Mouse (Mus musculus): Measurements from ENCODE around the gene Klhl29. TPM values are rescaled to one million over a fixed set of nuclear protein-coding genes. Genes with fewer than 3 reads are reported as not detected.

The Klhl29 gene
- polyA plus RNA-seq, 1 experiment: 36.1 TPM

DNA sequence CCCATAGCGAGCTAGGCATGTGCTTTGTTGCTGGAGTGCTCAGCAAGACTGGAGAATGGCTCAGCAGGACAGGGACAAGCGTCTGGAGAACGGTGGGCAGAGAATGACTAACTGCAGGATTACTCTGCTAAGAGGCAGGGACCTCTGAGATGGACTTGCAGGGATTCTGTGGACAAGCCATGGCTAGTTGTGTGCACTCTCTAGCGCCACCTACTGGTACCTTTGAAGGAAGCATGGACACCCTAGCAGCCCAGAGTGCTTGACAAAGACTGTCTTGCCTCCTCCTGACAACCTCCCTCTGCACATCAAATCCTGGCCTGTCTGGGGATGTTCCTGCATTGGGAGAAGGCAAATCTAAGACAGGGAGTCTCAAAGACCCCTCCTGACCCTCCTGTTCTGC, 239.2 kb downstream of the Klhl29 start:
- TF ChIP-seq POLR2A (IDR thresholded peaks at IDR 0.05; ENCODE audit: borderline replicate concordance, extremely low read depth, insufficient read depth, insufficient read length, poor library complexity, severe bottlenecking): no peak
- peak; percentile 87 for TF ChIP-seq CTCF (IDR thresholded peaks at IDR 0.05; ENCODE audit: borderline replicate concordance, extremely low read depth, insufficient read depth, insufficient read length)
- peak; percentile 90 for DNase-seq (ENCODE audit: low read depth)

DNA sequence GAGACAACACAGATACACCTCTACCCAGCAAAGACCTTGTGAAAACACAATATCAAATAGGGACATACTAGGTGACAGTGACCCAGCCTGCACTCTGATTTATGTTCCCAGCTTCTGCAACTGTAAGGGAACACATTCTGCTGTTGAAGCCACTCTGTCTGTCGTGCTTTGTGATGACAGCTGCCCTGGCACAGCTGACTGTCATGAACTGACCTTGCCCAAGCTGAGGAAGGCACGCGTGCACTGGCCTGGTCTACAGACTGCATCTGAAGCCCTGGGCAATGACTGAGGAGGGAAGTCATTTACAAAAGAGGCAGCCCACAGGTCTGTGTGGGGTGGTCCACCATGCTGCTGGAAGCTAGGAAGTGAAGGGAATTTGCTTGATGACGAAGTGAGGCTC, 246.3 kb downstream of the Klhl29 start:
- TF ChIP-seq POLR2A (IDR thresholded peaks at IDR 0.05; ENCODE audit: borderline replicate concordance, extremely low read depth, insufficient read depth, insufficient read length, poor library complexity, severe bottlenecking): no peak
- no peak for TF ChIP-seq CTCF (IDR thresholded peaks at IDR 0.05; ENCODE audit: borderline replicate concordance, extremely low read depth, insufficient read depth, insufficient read length)
- DNase-seq (ENCODE audit: low read depth): no peak

DNA sequence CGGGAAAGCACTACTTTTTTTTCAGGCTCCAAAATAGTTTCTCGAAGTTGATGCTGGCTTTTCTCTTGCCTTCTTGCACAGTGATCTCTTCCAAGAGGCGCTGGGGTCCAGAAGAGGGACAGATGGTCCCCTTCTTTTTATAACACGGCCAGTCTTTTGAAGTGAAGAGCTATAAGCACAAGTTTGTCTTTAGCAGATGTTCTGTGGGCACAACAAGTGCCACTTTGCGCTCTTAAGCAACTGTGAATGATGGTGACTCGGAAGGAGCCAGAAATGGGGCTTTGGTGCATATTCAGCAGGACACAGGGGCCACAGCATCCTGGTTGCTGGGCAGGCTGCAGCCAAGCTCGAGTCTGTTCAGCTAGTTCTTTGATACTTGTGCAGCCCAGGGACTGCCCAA, 249.6 kb downstream of the Klhl29 start:
- no peak for DNase-seq (ENCODE audit: low read depth)
- TF ChIP-seq POLR2A (IDR thresholded peaks at IDR 0.05; ENCODE audit: borderline replicate concordance, extremely low read depth, insufficient read depth, insufficient read length, poor library complexity, severe bottlenecking) (no peak), CTCF (IDR thresholded peaks at IDR 0.05; ENCODE audit: borderline replicate concordance, extremely low read depth, insufficient read depth, insufficient read length) (no peak)

DNA sequence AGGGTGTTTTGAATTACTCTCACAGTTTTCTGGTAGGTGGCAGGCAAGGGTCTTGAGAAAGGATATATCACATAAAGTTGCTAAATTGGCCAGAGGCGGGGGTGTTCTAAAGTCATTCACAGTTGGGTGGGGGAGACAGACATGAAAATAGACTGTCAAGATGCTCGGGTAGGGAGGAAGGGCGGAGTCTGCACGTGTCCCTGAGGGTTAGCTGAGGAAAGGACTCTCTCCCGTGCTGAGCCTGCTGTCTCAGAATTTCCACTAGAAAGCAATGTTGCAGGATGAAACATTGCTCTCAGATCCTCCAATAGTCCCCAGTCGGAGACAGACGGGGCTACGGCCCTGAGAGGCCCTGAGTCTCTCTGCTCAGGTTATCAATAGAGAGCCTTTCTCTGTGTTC, 252.5 kb downstream of the Klhl29 start:
- no peak for DNase-seq (ENCODE audit: low read depth)
- TF ChIP-seq POLR2A (IDR thresholded peaks at IDR 0.05; ENCODE audit: borderline replicate concordance, extremely low read depth, insufficient read depth, insufficient read length, poor library complexity, severe bottlenecking): no peak
- TF ChIP-seq CTCF (IDR thresholded peaks at IDR 0.05; ENCODE audit: borderline replicate concordance, extremely low read depth, insufficient read depth, insufficient read length): no peak

DNA sequence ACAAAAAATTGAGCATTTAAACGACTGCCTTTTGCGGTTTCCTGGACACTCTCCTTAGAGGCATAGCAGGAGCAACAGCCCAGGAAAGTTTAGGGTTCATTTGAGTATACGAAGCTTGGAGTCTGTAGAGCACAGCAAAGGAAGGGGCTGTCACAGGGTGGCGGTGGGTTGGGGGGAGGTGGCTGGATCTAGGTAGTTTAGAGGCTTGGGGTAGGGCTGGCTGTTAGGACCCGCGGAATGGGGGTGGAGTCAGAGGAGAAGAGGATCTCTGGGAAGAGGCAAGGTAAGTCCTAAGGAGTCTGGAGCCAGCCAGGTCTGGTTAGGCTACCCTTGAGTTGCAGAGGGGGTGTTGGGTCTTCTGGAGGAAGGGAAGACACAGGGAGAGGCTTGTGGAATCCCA, 255.2 kb downstream of the Klhl29 start:
- DNase-seq (ENCODE audit: low read depth): no peak
- TF ChIP-seq CTCF (IDR thresholded peaks at IDR 0.05; ENCODE audit: borderline replicate concordance, extremely low read depth, insufficient read depth, insufficient read length) (no peak), POLR2A (IDR thresholded peaks at IDR 0.05; ENCODE audit: borderline replicate concordance, extremely low read depth, insufficient read depth, insufficient read length, poor library complexity, severe bottlenecking) (no peak)

DNA sequence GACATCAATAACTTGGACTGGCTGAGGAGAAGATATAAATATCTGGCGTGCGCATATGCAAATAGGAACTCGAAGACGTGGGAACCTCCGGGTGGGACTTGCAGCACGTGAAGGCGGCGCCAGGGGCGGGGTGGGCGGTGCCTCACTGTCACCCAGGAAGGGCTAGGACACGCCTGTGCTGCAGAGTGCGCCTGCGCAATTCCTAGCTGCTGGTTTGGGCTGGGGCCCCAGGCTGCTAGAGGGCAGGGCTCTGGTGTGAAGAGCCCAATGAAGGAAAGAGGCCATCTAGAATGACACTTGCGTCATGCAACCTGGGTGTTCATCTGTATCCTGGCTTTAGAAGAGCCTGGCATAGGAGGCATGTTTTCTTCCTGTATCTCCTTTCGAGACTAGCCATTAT, 255.8 kb downstream of the Klhl29 start:
- peak; percentile 97 for DNase-seq (ENCODE audit: low read depth)
- TF ChIP-seq POLR2A (IDR thresholded peaks at IDR 0.05; ENCODE audit: borderline replicate concordance, extremely low read depth, insufficient read depth, insufficient read length, poor library complexity, severe bottlenecking): no peak
- no peak for TF ChIP-seq CTCF (IDR thresholded peaks at IDR 0.05; ENCODE audit: borderline replicate concordance, extremely low read depth, insufficient read depth, insufficient read length)

DNA sequence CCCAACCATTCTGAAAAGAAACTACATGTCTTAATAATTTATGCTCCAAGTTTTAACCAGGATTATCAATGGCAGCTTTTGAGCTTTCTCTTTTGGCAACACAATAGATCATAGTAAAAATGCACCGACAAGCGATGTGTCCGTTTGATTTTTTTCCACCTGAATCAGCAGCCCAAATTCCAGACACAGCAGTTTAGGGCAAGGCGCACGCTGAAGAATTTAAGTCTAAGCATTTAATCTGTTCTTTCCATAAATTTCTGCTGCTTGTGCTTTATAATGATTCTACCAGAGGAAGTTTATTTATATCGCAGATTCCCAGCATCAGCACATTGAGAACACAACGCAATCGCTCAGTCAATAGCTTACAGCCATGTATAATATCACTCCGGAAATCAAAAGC, 256.2 kb downstream of the Klhl29 start:
- no peak for DNase-seq (ENCODE audit: low read depth)
- TF ChIP-seq CTCF (IDR thresholded peaks at IDR 0.05; ENCODE audit: borderline replicate concordance, extremely low read depth, insufficient read depth, insufficient read length): no peak
- no peak for TF ChIP-seq POLR2A (IDR thresholded peaks at IDR 0.05; ENCODE audit: borderline replicate concordance, extremely low read depth, insufficient read depth, insufficient read length, poor library complexity, severe bottlenecking)

DNA sequence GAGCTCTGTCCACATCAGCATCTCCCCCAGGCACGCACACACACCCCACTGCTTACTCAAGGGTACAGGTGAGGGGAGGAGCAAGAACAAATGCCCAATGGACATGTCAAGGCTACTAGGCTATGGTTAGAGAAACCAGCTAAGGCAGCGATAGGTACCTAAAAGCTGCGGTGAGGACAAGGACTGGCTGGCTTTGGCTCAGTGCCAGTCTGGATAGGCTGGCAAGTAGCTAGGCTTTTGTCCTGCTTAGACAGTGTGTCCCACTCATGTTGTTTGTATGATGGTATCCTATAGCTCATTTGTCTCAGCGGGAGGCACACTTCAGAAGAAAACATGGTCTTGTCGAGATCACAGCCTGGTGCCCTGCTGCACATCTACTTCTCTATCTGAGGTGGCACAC, 258.9 kb downstream of the Klhl29 start:
- TF ChIP-seq POLR2A (IDR thresholded peaks at IDR 0.05; ENCODE audit: borderline replicate concordance, extremely low read depth, insufficient read depth, insufficient read length, poor library complexity, severe bottlenecking): no peak
- no peak for TF ChIP-seq CTCF (IDR thresholded peaks at IDR 0.05; ENCODE audit: borderline replicate concordance, extremely low read depth, insufficient read depth, insufficient read length)
- DNase-seq (ENCODE audit: low read depth): peak; percentile 66

DNA sequence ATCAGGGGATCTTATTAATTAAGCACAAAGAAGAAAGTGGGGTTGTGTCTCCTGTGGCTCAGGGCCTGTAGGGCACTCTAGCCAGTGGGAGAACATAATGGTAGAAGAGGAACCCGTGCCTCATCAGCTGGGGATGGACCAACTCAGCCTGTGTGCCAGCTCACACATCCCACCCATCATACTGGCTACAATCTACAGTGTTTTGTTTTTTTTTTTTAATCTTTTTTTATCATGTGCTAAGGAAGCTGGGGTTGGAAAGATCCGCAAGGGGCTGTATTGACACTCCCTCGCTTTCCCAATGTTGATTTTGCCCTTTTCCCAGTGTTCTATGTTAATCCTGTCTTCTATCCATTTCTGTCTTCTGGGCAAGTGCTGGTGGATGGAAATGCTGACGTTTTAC, 260.9 kb downstream of the Klhl29 start:
- TF ChIP-seq POLR2A (IDR thresholded peaks at IDR 0.05; ENCODE audit: borderline replicate concordance, extremely low read depth, insufficient read depth, insufficient read length, poor library complexity, severe bottlenecking) (no peak), CTCF (IDR thresholded peaks at IDR 0.05; ENCODE audit: borderline replicate concordance, extremely low read depth, insufficient read depth, insufficient read length) (no peak)
- no peak for DNase-seq (ENCODE audit: low read depth)

DNA sequence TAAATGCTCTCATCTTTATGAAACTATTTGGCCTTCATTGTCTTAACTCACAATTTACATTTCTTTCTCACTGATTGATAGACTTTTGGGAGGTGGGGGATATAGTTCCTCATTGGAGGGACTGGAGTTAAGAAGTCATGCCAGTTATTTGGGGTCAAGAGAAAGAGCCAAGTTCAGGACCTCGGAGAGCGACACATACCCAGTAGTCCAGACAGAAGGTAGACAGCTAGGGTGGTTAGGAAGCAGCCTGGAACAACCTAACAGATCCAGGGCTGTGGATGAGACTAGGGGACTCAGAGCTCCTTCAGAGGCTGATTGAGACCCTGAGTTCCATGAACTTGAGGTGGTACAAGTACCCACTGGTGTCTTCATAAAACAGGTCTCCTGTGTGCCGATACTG, 264.1 kb downstream of the Klhl29 start:
- DNase-seq (ENCODE audit: low read depth): no peak
- no peak for TF ChIP-seq CTCF (IDR thresholded peaks at IDR 0.05; ENCODE audit: borderline replicate concordance, extremely low read depth, insufficient read depth, insufficient read length)
- no peak for TF ChIP-seq POLR2A (IDR thresholded peaks at IDR 0.05; ENCODE audit: borderline replicate concordance, extremely low read depth, insufficient read depth, insufficient read length, poor library complexity, severe bottlenecking)

DNA sequence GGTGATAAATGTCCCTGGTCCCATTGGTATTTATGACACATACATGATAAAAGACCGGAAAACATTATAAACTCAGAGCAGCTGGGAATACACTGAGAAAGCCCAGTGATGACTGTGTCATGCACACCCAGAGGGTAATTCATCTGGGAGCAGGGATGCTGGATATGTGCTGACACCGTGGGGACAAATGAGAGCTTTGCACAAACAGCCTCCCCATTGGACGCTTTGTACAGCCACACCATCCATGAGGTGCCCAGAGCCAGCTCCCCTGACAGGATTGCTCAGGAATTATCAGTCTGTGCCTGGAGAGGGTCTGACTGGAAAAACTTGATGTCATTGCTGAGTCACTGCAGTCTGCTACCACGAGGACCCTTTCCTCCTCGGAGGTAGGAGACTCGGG, 266.9 kb downstream of the Klhl29 start:
- DNase-seq (ENCODE audit: low read depth): no peak
- no peak for TF ChIP-seq POLR2A (IDR thresholded peaks at IDR 0.05; ENCODE audit: borderline replicate concordance, extremely low read depth, insufficient read depth, insufficient read length, poor library complexity, severe bottlenecking)
- no peak for TF ChIP-seq CTCF (IDR thresholded peaks at IDR 0.05; ENCODE audit: borderline replicate concordance, extremely low read depth, insufficient read depth, insufficient read length)

DNA sequence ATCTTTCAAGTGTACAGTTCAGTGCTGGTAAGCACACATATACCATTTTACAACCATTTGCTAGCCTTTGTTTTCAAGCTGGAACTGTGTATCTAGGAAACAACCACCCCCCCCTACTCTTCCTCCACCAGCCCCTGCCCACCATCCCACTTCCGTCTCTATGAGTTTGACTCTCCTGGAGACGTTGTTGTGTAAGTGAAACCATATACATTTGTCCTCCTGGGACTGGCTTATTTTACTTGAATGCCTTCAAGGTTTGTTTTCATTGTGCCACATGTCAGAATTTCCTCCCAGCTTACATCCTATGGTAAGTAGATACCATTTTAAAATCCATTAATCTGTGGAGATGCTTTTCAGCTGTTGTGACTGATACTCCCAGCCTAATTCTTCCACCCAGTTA, 267.7 kb downstream of the Klhl29 start:
- no peak for TF ChIP-seq POLR2A (IDR thresholded peaks at IDR 0.05; ENCODE audit: borderline replicate concordance, extremely low read depth, insufficient read depth, insufficient read length, poor library complexity, severe bottlenecking)
- TF ChIP-seq CTCF (IDR thresholded peaks at IDR 0.05; ENCODE audit: borderline replicate concordance, extremely low read depth, insufficient read depth, insufficient read length): no peak
- no peak for DNase-seq (ENCODE audit: low read depth)

Measured in brain, embryonic 14.5 days (tissue).